In genomic region chr16:55823398-55824155, GRCm38 (mm10) we compare ENCODE assay signal across 12 mouse cellular contexts. TPM values are rescaled to one million over a fixed set of nuclear protein-coding genes. Genes with fewer than 3 reads are reported as not detected.
DNase-seq lines count a peak whose midpoint lies in the region; ATAC-seq lines count a peak whose summit lies in the region.
"Had no signal": no experiment of that assay in that cellular context is flagged by ENCODE, and none has a peak within 500 bp of the region (broad histone marks: within the 10 kb centered on the region; RNA-seq: fewer than 3 reads in every experiment).

No protein-coding gene starts in this region.

- no peaks in the 10 kb centered on the region for H3K27me3 ChIP-seq in liver, embryonic 11.5 days (replicated peaks; ENCODE audit: control insufficient read depth, insufficient read depth, low read length)
- H3K27me3 ChIP-seq in stomach, embryonic 14.5 days (ENCODE audit: control insufficient read depth, insufficient read depth, low read length) = no peaks in the 10 kb centered on the region
- H3K27me3 ChIP-seq: limb, embryonic 15.5 days had no signal

- H3K4me2 ChIP-seq in liver, embryonic 11.5 days = peak overlapping the region; percentile 97; the same call in 1 of the 2 replicates
- H3K4me2 ChIP-seq in stomach, embryonic 14.5 days (replicated peaks; ENCODE audit: low read depth, low read length) = 0 out of 2 replicates have a peak overlapping the region, but pooled peaks have one; percentile 50

- no peak for ATAC-seq in CD4-positive, CD25-positive, alpha-beta regulatory T cell, adult 4 months
- no peak for ATAC-seq in liver, embryonic 11.5 days (replicated peaks; ENCODE audit: low FRiP score)
- no peak for ATAC-seq in stomach, embryonic 14.5 days (ENCODE audit: insufficient number of reproducible peaks, insufficient read depth, low FRiP score, low read depth)
- ATAC-seq in frontal cortex, adult (ENCODE audit: low TSS enrichment) = no peak

- DNase-seq in CD4-positive, CD25-positive, alpha-beta regulatory T cell, adult 2 months (ENCODE audit: low read depth, low spot score) = peak; percentile 26
- DNase-seq in kidney, postnatal 36 days = peak; percentile 22 to 37
- DNase-seq in kidney, postnatal 10 days = no peak
- DNase-seq in liver, embryonic 11.5 days (ENCODE audit: low spot score) = no peak
- DNase-seq in adrenal gland, postnatal 4 days (ENCODE audit: low spot score in 2 of 2) = no peak
- DNase-seq: adrenal gland, postnatal 10 days; heart, postnatal 10 days had no signal

- WGBS in liver, embryonic 11.5 days = 61% methylated on average over 11 of the region's 11 CpGs
- 52% methylated on average over 11 of the region's 11 CpGs for WGBS in stomach, embryonic 14.5 days

- no peak overlapping the region for H3K9ac ChIP-seq in liver, embryonic 11.5 days (ENCODE audit: low read depth, low read length)
- H3K9ac ChIP-seq in stomach, embryonic 14.5 days (replicated peaks; ENCODE audit: low read depth, low read length) = no peak overlapping the region
- H3K9ac ChIP-seq: limb, embryonic 15.5 days had no signal

- H3K36me3 ChIP-seq in liver, embryonic 11.5 days (ENCODE audit: control insufficient read depth, insufficient read depth, low read length) = no peaks in the 10 kb centered on the region
- H3K36me3 ChIP-seq in stomach, embryonic 14.5 days (ENCODE audit: control insufficient read depth, insufficient read depth, low read length) = no peaks in the 10 kb centered on the region
- H3K36me3 ChIP-seq: limb, embryonic 15.5 days had no signal

- peaks cover 14% of the 10 kb centered on the region for H3K4me1 ChIP-seq in liver, embryonic 11.5 days (replicated peaks; ENCODE audit: control insufficient read depth, insufficient read depth, low read length)
- H3K4me1 ChIP-seq in stomach, embryonic 14.5 days (ENCODE audit: control insufficient read depth, insufficient read depth, low read length) = peaks cover 7% of the 10 kb centered on the region; the same call in 1 of the 2 replicates

- H3K4me3 ChIP-seq in liver, embryonic 11.5 days (ENCODE audit: low read depth, low read length) = no peak overlapping the region
- no peak overlapping the region for H3K4me3 ChIP-seq in stomach, embryonic 14.5 days (ENCODE audit: low read depth, low read length)

- 0 out of 2 replicates have a peak overlapping the region, but pooled peaks have one; percentile 32 for H3K27ac ChIP-seq in liver, embryonic 11.5 days (ENCODE audit: low read depth, low read length)
- H3K27ac ChIP-seq in stomach, embryonic 14.5 days (ENCODE audit: low read length) = no peak overlapping the region
- H3K27ac ChIP-seq: forebrain, embryonic 10.5 days; limb, embryonic 15.5 days had no signal

- no peaks in the 10 kb centered on the region for H3K9me3 ChIP-seq in liver, embryonic 11.5 days (ENCODE audit: control insufficient read depth, low read length)
- no peaks in the 10 kb centered on the region for H3K9me3 ChIP-seq in stomach, embryonic 14.5 days (ENCODE audit: control insufficient read depth, low read depth, low read length)
- H3K9me3 ChIP-seq: forebrain, embryonic 10.5 days; limb, embryonic 15.5 days had no signal

RNA-seq across cellular contexts. Expression of gene Nfkbiz, which starts 15.1 kb away (rescaled TPM):
- polyA plus RNA-seq in CD4-positive, CD25-positive, alpha-beta regulatory T cell, adult 4 months (2017; shearing (Covaris generic)) = 10 to 100 TPM; 33.2 to 39.6 TPM
- 4.5 and 4.6 TPM in 2 replicates for polyA plus RNA-seq in liver, embryonic 11.5 days (2014; fragmentation: Nextera tagmentation; extraction: Ambion mirVana)
- 6.4 and 8.3 TPM in 2 replicates for polyA plus RNA-seq in stomach, embryonic 14.5 days (2014; fragmentation: Nextera tagmentation; extraction: Ambion mirVana)
- total RNA-seq in adrenal gland, postnatal 4 days (2021) = 1 to 10 TPM; 6.8 to 7.4 TPM

Comparison
In these comparisons a context has a peak if more than half of its experiments do, and no peak if none do; other contexts are left out.
1. DNase-seq: peak in CD4-positive, CD25-positive, alpha-beta regulatory T cell, adult 2 months (single experiment) and kidney, postnatal 36 days (2 of 2); none in kidney, postnatal 10 days (single experiment), liver, embryonic 11.5 days (single experiment) and adrenal gland, postnatal 4 days (0 of 2).